Mouse (Mus musculus) urinary bladder, postnatal 0 days (tissue): ENCODE measurements around the gene Gpr160. TPM values are rescaled to one million over a fixed set of nuclear protein-coding genes. Genes with fewer than 3 reads are reported as not detected.

ENCODE experiments used
- polyA plus RNA-seq: library from polyadenylated mRNA; unstranded; fragments of >200 nt; fragmentation: Nextera tagmentation; extraction: Ambion mirVana; gene quantifications from 2 replicates; pipeline ENCODE4 v1.2.1, GENCODE M21; 2015

Gpr160 gene
- 13.7 TPM in 2 replicates for polyA plus RNA-seq

GRCm38 (mm10) chr3:30855604-30856458, at the start of gene Gpr160:
TSS of gene Gpr160 (plus strand) at chr3:30855950.

Other genes starting within 250 kb of the Gpr160 start
- gene Lrriq4, start 211.4 kb upstream of the Gpr160 start, polyA plus RNA-seq = not detected in 2 replicates
- gene Lrrc34, start 208.1 kb upstream of the Gpr160 start, polyA plus RNA-seq = 0.42 and 0.62 TPM in 2 replicates
- 0.17 TPM in 1 of 2 replicates, not detected in the other for gene Lrrc31, start 156.1 kb upstream of the Gpr160 start, polyA plus RNA-seq
- not detected in 2 replicates for gene Samd7, start 109.7 kb upstream of the Gpr160 start, polyA plus RNA-seq
- 69.5 and 89.2 TPM in 2 replicates for gene Sec62, start 63.1 kb upstream of the Gpr160 start, polyA plus RNA-seq
- 6.3 and 6.9 TPM in 2 replicates for gene Phc3, start 113.5 kb downstream of the Gpr160 start, polyA plus RNA-seq
- 34.4 and 46.7 TPM in 2 replicates for gene Prkci, start 139.8 kb downstream of the Gpr160 start, polyA plus RNA-seq
- gene Skil, start 239.1 kb downstream of the Gpr160 start, polyA plus RNA-seq = 17.0 and 22.8 TPM in 2 replicates